ENCODE assay signal across 17 mouse cellular contexts in the genomic region with DNA sequence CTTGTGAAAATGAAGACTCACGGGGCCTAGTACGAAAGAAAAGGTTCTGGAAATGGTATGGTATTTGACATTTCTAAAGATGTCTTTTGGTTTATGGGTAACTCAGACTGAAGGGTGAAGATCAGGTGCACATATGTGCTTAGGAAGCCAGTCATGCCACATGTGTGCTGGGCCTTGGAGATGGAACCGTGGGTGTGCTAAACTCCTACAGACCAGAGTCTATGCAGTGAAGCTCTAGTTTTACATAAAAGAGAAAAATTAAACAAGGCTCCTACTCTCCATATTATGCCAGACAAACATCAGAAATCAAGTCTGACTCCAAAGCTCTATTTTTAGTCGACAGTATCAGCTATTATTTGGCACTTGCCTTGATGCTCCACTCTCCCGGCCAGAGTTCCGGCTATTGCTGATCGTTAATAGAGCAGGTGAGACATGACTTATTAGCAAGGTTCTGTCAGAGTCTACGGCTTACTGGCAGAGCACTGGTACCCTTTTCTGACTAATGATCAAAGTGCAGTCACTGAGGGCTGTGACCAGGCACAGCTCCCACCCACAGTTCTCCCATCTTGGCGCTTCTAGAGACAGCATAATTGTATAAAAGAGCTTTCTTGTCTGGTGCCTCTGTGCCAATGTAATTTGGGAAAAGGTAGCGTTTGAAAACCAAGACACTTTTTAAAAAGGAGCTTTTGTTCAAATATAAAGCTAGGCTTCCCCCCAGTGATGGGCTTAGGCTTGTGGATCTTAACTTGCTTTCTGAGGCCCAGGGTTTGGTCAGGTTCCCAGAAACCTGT.
DNase-seq lines count a peak whose midpoint lies in the region; ATAC-seq lines count a peak whose summit lies in the region.
"Had no signal": no experiment of that assay in that cellular context is flagged by ENCODE, and none has a peak within 500 bp of the region (broad histone marks: within the 10 kb centered on the region; RNA-seq: fewer than 3 reads in every experiment).

No protein-coding gene starts in this region.

- ATAC-seq in frontal cortex, adult (ENCODE audit: low TSS enrichment) = peak; percentile 84
- ATAC-seq: intestine, postnatal 0 days had no signal

- no peak for DNase-seq in frontal cortex, postnatal 10 days (ENCODE audit: low spot score in 2 of 2)
- DNase-seq in left cerebral cortex, adult 11 months (ENCODE audit: low spot score) = peak; percentile 31
- DNase-seq in left cerebral cortex, postnatal 10 days (ENCODE audit: extremely low spot score in 1 of 2, low spot score in 2 of 2) = no peak
- DNase-seq in Muller cell, postnatal 12 days (ENCODE audit: inconsistent ontology term) = peak; percentile 12
- peak; percentile 28 to 33 for DNase-seq in left cerebral cortex, adult 9 months (ENCODE audit: low spot score in 2 of 2)
- no peak for DNase-seq in retina, postnatal 1 day
- no peak for DNase-seq in urinary bladder, postnatal 14 days (ENCODE audit: low spot score)
- DNase-seq: adrenal gland, postnatal 14 days; cerebellum, adult 9-10 months; gastrocnemius, postnatal 10 days; heart, postnatal 14 days; kidney, postnatal 25 days; liver, embryonic 13.5 days; lung, adult 2 months; lung, postnatal 14 days had no signal

- intact Hi-C loops in left cerebral cortex, postnatal 10 days (cut with DNase I) = no loop called here

Comparison
In these comparisons a context has a peak if more than half of its experiments do, and no peak if none do; other contexts are left out.
1. DNase-seq: peak in left cerebral cortex, adult 11 months (single experiment), Muller cell, postnatal 12 days (single experiment) and left cerebral cortex, adult 9 months (2 of 2); none in frontal cortex, postnatal 10 days (0 of 2), left cerebral cortex, postnatal 10 days (0 of 2), retina, postnatal 1 day (single experiment) and urinary bladder, postnatal 14 days (single experiment).